Mouse (Mus musculus): ENCODE results near the gene Gm10073.
"Not testable (repeated sequence)": the region's sequence is repeated elsewhere in the genome, so short reads cannot be mapped to it uniquely, and the experiment has no call there.

The Gm10073 gene

GRCm38 (mm10) chr8:106573168-106573567 is at the start of gene Gm10073:
Gene Gm10073, minus strand, starts transcription at chr8:106573461.
- DNase-seq (ENCODE audit: low spot score) = not testable (repeated sequence)

DNA sequence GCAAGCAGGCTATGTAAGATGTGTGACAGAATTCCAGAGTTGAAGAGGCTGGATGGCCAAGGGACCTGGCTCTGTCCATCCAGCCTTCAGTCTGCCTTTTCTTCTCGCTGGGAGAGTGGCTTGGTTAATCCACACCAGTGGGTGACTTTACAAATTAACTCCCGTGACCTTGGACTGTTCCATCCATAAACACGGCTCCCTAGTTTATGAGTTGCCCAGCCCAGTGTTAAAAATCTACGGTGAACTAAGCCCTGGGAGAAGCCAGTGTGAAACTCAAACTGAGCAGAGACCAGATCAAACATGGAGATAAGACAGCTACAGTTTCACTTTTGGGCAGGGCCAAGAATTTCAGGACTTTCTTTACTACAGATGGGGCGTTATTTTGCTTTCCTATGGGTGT is 49.8 kb upstream of the Gm10073 start:
- no peak for DNase-seq (ENCODE audit: low spot score)

GRCm38 (mm10) chr8:106620488-106620887 is 47.2 kb upstream of the Gm10073 start:
- DNase-seq (ENCODE audit: low spot score) = no peak

- DNase-seq (ENCODE audit: low spot score) = no peak
Observed at GRCm38 (mm10) chr8:106619549-106620245, 46.4 kb upstream of the Gm10073 start.

GRCm38 (mm10) chr8:106618324-106618723 is 45.1 kb upstream of the Gm10073 start:
- DNase-seq (ENCODE audit: low spot score) = no peak

DNA sequence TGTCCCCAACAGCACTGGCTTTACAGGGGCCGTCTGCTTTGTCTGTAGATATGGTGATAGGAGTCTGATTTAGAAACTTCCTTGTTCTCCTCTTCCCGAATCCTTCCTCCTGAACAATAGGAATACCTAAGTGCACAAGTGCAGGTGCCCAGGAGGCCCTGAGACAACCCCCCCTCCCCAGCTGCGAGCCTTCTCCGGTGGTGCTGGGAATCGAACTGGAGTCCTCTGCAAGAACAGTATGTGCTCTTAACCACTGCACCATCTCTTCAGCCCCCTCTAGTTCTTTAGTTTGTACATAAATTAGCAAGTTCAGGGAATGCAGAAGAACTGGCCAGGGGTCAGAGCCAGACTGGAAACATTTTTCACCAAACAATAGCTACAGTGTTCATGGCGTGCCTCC is 44.6 kb upstream of the Gm10073 start:
- DNase-seq (ENCODE audit: low spot score) = no peak

GRCm38 (mm10) chr8:106617196-106617595 is 43.9 kb upstream of the Gm10073 start:
- DNase-seq (ENCODE audit: low spot score) = no peak

DNA sequence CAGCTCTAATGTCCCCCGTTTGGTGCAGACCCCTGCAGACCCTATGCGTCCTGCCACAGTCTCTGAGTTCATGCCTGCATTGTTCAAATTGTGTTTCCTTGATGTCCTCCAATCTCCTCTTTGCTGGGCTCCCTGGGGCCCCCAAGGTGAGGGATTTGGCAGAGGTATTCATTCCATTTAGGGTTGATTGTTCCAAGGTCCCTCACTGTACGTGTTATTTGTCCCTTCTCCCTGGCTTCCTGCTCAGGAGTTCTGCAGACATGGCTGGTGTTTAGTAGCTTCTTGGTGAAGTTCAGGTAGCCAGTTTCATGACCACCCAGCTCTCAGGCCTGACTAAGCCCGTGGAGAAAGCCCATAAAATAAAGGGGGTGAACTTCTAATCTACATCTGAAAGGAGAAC is 43.4 kb upstream of the Gm10073 start:
- no peak for DNase-seq (ENCODE audit: low spot score)

GRCm38 (mm10) chr8:106615661-106616299 is 42.5 kb upstream of the Gm10073 start:
- no peak for DNase-seq (ENCODE audit: low spot score)

GRCm38 (mm10) chr8:106614704-106615103 is 41.4 kb upstream of the Gm10073 start:
- no peak for DNase-seq (ENCODE audit: low spot score)

DNA sequence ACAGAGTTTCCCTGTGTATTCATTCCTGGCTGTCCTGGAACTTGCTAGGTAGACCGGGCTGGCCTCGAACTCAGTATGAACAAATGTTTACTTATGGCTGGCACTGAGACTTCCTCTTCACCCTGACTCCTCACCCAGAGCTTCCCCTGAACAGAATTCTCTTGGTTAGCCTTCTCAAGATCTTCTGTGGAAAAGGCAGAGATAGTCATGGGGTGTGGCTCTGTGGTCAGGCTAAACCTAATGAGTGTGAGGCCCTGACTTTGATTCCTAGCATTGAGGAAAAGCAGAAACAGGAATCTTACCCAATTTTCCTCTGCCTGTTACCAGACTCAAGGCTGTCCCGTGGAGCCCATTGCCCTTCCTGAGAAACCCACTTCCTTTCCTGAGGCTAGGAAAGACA is 38.8 kb upstream of the Gm10073 start:
- no peak for DNase-seq (ENCODE audit: low spot score)

DNA sequence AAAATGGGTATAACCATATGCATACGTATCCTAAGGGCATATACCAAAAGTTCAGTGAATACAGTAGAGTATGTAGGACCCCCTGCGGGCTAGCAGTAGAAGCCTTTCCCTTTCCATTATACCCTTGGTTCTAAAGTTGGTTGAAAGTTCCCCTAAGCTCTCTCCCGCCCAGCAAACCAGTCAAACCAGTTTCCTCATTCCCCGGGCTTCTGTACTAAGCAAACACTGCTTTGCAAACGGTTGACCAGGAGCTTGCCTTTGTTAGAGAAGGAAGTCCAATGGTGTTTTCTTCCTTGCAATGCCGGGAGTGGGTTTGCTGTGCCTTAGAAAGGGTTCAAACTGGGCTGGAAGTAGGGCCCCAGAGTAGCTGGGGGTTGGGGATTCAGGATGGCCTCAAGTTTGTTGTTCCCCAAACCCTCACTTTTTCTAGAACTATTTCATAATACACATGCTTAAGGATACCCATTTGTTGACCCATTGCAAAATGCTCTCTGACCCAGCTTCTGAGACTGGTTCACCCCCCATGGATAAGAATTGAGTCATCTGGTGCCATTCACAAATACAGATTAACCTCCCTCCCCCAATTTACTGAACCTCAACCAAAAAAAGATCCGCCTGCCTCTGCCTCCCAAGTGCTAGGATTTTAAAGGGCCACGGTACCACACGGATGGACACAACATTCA is 37.8 kb upstream of the Gm10073 start:
- no peak for DNase-seq (ENCODE audit: low spot score)

- DNase-seq (ENCODE audit: low spot score) = no peak
Observed at GRCm38 (mm10) chr8:106609076-106609903, 36.0 kb upstream of the Gm10073 start.

DNA sequence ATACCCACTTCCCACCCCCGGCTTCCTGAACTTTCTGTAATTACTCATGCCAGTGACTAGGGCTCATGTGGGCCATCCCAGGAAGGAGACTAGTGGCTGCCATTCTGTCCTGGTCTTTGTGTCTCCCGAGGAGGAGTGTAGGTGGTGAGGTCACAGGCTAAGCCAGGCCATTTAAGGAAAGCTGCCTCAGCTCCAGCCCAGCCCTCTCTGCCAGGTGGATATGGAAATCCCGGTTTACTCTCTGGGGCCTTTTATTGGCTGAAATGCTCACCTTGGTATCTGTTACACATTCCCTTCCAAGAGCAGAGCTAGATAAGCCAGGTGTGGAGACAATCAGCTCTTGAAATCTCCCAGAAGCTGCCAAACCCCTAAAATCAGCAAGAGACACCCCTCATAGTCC is 35.2 kb upstream of the Gm10073 start:
- DNase-seq (ENCODE audit: low spot score) = no peak

DNA sequence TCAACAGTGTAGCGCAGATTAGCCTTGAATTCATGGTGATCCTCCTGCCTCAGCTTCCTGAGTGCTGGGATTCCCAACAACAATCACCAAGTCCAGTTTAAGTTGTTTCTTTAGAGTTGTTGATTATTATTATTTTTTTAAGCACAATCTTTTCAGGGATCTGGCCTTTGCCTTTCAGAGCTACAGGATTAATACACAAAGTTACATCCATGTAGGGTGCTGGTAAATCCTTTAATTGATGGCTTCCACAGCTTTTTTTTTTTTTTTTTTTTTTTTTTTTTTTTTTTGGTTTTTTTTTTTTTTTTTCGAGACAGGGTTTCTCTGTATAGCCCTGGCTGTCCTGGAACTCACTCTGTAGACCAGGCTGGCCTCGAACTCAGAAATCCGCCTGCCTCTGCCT is 34.5 kb upstream of the Gm10073 start:
- not testable (repeated sequence) for DNase-seq (ENCODE audit: low spot score)

- no peak for DNase-seq (ENCODE audit: low spot score)
Observed at GRCm38 (mm10) chr8:106606601-106607145, 33.4 kb upstream of the Gm10073 start.

GRCm38 (mm10) chr8:106606121-106606520 is 32.9 kb upstream of the Gm10073 start:
- DNase-seq (ENCODE audit: low spot score) = no peak

- no peak for DNase-seq (ENCODE audit: low spot score)
Observed at GRCm38 (mm10) chr8:106605657-106606056, 32.4 kb upstream of the Gm10073 start.

DNA sequence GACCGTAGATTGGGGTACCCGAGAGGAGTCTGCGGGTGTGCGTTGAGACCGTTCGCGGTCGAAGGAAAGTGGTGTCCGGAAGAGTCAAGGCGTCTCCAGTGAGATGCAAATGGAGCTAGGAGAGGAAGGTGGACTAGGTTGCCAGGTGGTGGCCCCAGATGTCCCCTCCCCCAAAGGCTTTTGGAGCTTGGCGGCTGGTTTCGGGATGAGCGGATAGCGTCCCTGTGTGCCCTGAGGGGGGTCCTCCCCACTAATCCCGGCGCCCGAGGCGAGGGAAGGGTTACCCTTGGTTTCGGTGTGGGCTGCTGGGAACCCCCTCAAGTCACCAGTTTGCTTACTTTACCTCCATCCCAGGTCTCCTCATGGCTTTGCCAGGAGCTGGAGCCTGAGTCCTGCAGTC is 30.7 kb upstream of the Gm10073 start:
- no peak for DNase-seq (ENCODE audit: low spot score)

DNA sequence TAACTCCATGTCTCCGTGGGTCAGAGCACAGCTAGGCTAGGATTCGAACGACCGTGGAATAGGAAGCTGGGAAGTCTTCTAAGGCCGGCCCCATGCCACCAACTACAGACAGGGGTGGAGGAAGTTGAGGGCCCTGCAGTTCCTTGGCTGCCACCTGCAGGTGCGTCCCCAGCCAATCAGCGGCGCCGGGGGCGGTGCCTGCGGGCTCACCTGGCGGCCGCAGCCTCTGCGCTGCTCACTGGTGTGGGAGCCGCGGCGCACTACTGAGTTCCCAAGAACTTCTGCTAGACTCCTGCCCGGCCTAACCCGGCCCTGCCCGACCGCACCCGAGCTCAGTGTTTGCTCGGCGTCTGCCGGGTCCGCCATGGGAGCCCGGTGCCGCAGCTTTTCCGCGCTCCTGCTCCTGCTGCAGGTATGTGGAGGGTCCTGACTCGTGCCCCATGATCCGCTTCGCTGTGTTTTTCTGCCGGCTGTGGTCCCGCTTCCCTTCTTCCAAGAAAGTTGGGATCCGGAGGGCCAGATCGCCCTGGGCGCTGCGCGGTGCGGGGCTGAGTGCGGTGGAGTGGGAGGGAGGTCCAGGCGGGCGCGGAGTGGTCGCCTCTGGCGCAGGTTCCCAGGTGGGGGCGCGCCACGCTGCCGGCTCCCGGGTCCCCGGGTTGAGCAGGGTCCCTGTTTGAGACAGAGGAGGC is 30.0 kb upstream of the Gm10073 start, which contains the start of gene Cdh1:
TSS of gene Cdh1 (plus strand) at position 221 of the 689 bp plus-strand sequence.
- no peak for DNase-seq (ENCODE audit: low spot score)

- no peak for DNase-seq (ENCODE audit: low spot score)
Observed at GRCm38 (mm10) chr8:106599265-106599979, 26.2 kb upstream of the Gm10073 start.

All from MN1 (cell line).